Mouse (Mus musculus): Measurements from ENCODE around the gene Elmo1. TPM values are rescaled to one million over a fixed set of nuclear protein-coding genes. Genes with fewer than 3 reads are reported as not detected.

Elmo1 gene
- polyA plus RNA-seq, 1 experiment, result 0.40 TPM

DNA sequence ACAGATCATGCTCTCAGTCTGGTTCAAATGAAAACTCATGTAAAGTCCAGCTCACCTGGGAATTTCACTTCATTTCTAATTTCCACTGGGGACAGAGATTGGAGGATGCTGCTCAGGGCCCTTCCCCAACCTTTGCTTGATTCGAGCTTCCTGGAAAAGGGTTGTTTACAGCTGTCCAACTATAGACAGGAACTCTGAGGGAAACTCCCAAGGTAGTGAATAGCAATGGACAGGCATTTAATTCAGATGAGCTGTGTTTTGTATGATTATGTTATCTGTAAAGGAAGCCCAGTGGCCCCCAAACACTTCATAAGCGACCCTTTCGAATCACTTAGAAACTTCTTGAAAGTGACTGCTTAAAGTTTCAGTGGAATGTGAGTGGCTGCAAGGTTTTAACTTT is 10.0 kb downstream of the Elmo1 start:
- H3K27me3 ChIP-seq (ENCODE audit: control insufficient read depth, insufficient read depth, insufficient read length), result no peaks in the 10 kb centered on the region
- H3K4me2 ChIP-seq (ENCODE audit: low read depth), result no peak overlapping the region
- H3K79me2 ChIP-seq (ENCODE audit: control insufficient read depth, insufficient read depth), result no peaks in the 10 kb centered on the region
- no peaks in the 10 kb centered on the region for H3K36me3 ChIP-seq (ENCODE audit: control insufficient read depth, insufficient read depth)
- no peak overlapping the region for H3K4me3 ChIP-seq
- no peak overlapping the region for H3ac ChIP-seq (ENCODE audit: control insufficient read depth, insufficient read length)
- TF ChIP-seq MAX (IDR thresholded peaks at IDR 0.05; ENCODE audit: low read depth) (no peak), MYOG (IDR thresholded peaks at IDR 0.05; ENCODE audit: control insufficient read depth in 1 of 3, insufficient read depth in 1 of 3, insufficient read length in 2 of 3, low read depth in 2 of 3) (no peak), POLR2AphosphoS2 (IDR thresholded peaks at IDR 0.05; ENCODE audit: insufficient read length, low read depth) (no peak), REST (IDR thresholded peaks at IDR 0.05; ENCODE audit: insufficient read depth, insufficient read length) (no peak), MYOD1 (IDR thresholded peaks at IDR 0.05; ENCODE audit: control insufficient read depth in 1 of 3, insufficient read length in 2 of 3, low read depth in 2 of 3) (no peak), TCF3 (IDR thresholded peaks at IDR 0.05; ENCODE audit: insufficient read length, low read depth) (no peak), USF1 (IDR thresholded peaks at IDR 0.05; ENCODE audit: low read depth) (no peak)

DNA sequence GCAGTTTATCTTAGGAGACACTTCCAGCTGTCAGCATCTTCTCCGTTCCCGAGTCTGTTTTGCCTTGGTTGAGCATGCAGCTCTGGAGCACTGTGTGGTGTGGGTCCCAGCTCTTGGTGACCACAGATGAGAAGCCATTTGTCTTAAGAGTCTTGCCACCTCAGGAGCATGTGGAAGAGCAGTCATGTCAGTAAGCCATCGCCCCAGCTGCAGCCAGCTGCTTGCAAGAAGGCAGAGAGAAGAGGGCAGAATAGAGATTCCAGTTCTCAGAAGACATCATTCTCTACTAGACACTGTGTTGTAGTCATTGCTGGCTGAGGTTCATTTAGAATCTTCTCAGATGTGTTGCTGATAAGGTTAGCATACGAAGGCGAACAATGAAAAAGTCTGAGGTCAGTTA is 11.3 kb downstream of the Elmo1 start:
- Histone ChIP-seq H3ac (ENCODE audit: control insufficient read depth, insufficient read length) (no peak overlapping the region), H3K27me3 (ENCODE audit: control insufficient read depth, insufficient read depth, insufficient read length) (no peaks in the 10 kb centered on the region), H3K4me3 (no peak overlapping the region), H3K4me2 (ENCODE audit: low read depth) (no peak overlapping the region), H3K36me3 (ENCODE audit: control insufficient read depth, insufficient read depth) (no peaks in the 10 kb centered on the region), H3K79me2 (ENCODE audit: control insufficient read depth, insufficient read depth) (no peaks in the 10 kb centered on the region)
- TF ChIP-seq SRF (IDR thresholded peaks at IDR 0.05; ENCODE audit: control insufficient read depth, insufficient read length, low read depth) (no peak), USF1 (IDR thresholded peaks at IDR 0.05; ENCODE audit: low read depth) (no peak), MYOD1 (IDR thresholded peaks at IDR 0.05; ENCODE audit: control insufficient read depth in 1 of 3, insufficient read length in 2 of 3, low read depth in 2 of 3) (no peak), TCF12 (IDR thresholded peaks at IDR 0.05; ENCODE audit: insufficient read depth, poor library complexity, severe bottlenecking) (no peak), TCF3 (IDR thresholded peaks at IDR 0.05; ENCODE audit: insufficient read length, low read depth) (no peak), POLR2A (IDR thresholded peaks at IDR 0.05; ENCODE audit: insufficient read length, low read depth) (no peak), E2F4 (IDR thresholded peaks at IDR 0.05; ENCODE audit: insufficient read depth) (no peak), MYOG (IDR thresholded peaks at IDR 0.05; ENCODE audit: control insufficient read depth in 1 of 3, insufficient read depth in 1 of 3, insufficient read length in 2 of 3, low read depth in 2 of 3) (no peak), POLR2AphosphoS2 (IDR thresholded peaks at IDR 0.05; ENCODE audit: insufficient read length, low read depth) (no peak), CEBPB (IDR thresholded peaks at IDR 0.05; ENCODE audit: insufficient read depth, poor library complexity, severe bottlenecking) (no peak), MAX (IDR thresholded peaks at IDR 0.05; ENCODE audit: low read depth) (no peak), REST (IDR thresholded peaks at IDR 0.05; ENCODE audit: insufficient read depth, insufficient read length) (no peak)

- H3K79me2 ChIP-seq (ENCODE audit: control insufficient read depth, insufficient read depth), result no peaks in the 10 kb centered on the region
Observed at GRCm38 (mm10) chr13:20104791-20105190, 14.4 kb downstream of the Elmo1 start.

DNA sequence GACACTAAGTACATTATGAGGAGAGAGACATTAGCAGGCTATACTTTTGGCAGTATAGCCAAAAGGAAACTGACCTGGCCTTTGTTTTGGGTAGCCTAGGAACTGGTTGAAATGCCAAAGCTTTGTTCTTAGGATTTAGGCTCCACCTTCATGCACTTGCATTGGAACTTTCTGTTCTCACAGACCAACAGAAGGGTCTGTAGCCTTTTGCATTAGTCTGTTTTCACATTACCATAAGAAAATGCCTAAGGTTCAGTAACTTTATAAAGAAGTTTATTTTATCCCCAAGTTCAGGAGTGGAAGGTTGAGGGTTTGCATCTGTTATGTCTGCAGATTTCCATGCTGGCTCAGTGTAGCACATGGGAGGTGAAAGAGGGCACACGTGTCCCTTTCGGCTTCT is 15.6 kb downstream of the Elmo1 start:
- Histone ChIP-seq H3K4me3 (no peak overlapping the region), H3K4me2 (ENCODE audit: low read depth) (no peak overlapping the region), H3K27me3 (ENCODE audit: control insufficient read depth, insufficient read depth, insufficient read length) (no peaks in the 10 kb centered on the region), H3ac (ENCODE audit: control insufficient read depth, insufficient read length) (no peak overlapping the region), H3K36me3 (ENCODE audit: control insufficient read depth, insufficient read depth) (no peaks in the 10 kb centered on the region), H3K79me2 (ENCODE audit: control insufficient read depth, insufficient read depth) (no peaks in the 10 kb centered on the region)
- no peak for TF ChIP-seq CEBPB (IDR thresholded peaks at IDR 0.05; ENCODE audit: insufficient read depth, poor library complexity, severe bottlenecking)
- TF ChIP-seq USF1 (IDR thresholded peaks at IDR 0.05; ENCODE audit: low read depth), result no peak
- TF ChIP-seq TCF3 (IDR thresholded peaks at IDR 0.05; ENCODE audit: insufficient read length, low read depth), result no peak
- no peak for TF ChIP-seq MYOD1 (IDR thresholded peaks at IDR 0.05; ENCODE audit: control insufficient read depth in 1 of 3, insufficient read length in 2 of 3, low read depth in 2 of 3)
- no peak for TF ChIP-seq MAX (IDR thresholded peaks at IDR 0.05; ENCODE audit: low read depth)
- TF ChIP-seq E2F4 (IDR thresholded peaks at IDR 0.05; ENCODE audit: insufficient read depth), result no peak
- TF ChIP-seq SRF (IDR thresholded peaks at IDR 0.05; ENCODE audit: control insufficient read depth, insufficient read length, low read depth), result no peak
- no peak for TF ChIP-seq TCF12 (IDR thresholded peaks at IDR 0.05; ENCODE audit: insufficient read depth, poor library complexity, severe bottlenecking)
- TF ChIP-seq REST (IDR thresholded peaks at IDR 0.05; ENCODE audit: insufficient read depth, insufficient read length), result no peak
- no peak for TF ChIP-seq POLR2AphosphoS2 (IDR thresholded peaks at IDR 0.05; ENCODE audit: insufficient read length, low read depth)
- no peak for TF ChIP-seq MYOG (IDR thresholded peaks at IDR 0.05; ENCODE audit: control insufficient read depth in 1 of 3, insufficient read depth in 1 of 3, insufficient read length in 2 of 3, low read depth in 2 of 3)
- TF ChIP-seq POLR2A (IDR thresholded peaks at IDR 0.05; ENCODE audit: insufficient read length, low read depth), result no peak

More at GRCm38 (mm10) chr13:20104791-20105190, 14.4 kb downstream of the Elmo1 start:
- Histone ChIP-seq H3K27me3 (ENCODE audit: control insufficient read depth, insufficient read depth, insufficient read length) (no peaks in the 10 kb centered on the region), H3K36me3 (ENCODE audit: control insufficient read depth, insufficient read depth) (no peaks in the 10 kb centered on the region), H3K4me2 (ENCODE audit: low read depth) (no peak overlapping the region), H3K4me3 (no peak overlapping the region), H3ac (ENCODE audit: control insufficient read depth, insufficient read length) (no peak overlapping the region)
- TF ChIP-seq POLR2A (IDR thresholded peaks at IDR 0.05; ENCODE audit: insufficient read length, low read depth) (no peak), POLR2AphosphoS2 (IDR thresholded peaks at IDR 0.05; ENCODE audit: insufficient read length, low read depth) (no peak), CEBPB (IDR thresholded peaks at IDR 0.05; ENCODE audit: insufficient read depth, poor library complexity, severe bottlenecking) (no peak), REST (IDR thresholded peaks at IDR 0.05; ENCODE audit: insufficient read depth, insufficient read length) (no peak), MYOG (IDR thresholded peaks at IDR 0.05; ENCODE audit: control insufficient read depth in 1 of 3, insufficient read depth in 1 of 3, insufficient read length in 2 of 3, low read depth in 2 of 3) (no peak), MAX (IDR thresholded peaks at IDR 0.05; ENCODE audit: low read depth) (no peak), USF1 (IDR thresholded peaks at IDR 0.05; ENCODE audit: low read depth) (no peak), TCF3 (IDR thresholded peaks at IDR 0.05; ENCODE audit: insufficient read length, low read depth) (no peak), E2F4 (IDR thresholded peaks at IDR 0.05; ENCODE audit: insufficient read depth) (no peak), SRF (IDR thresholded peaks at IDR 0.05; ENCODE audit: control insufficient read depth, insufficient read length, low read depth) (no peak), TCF12 (IDR thresholded peaks at IDR 0.05; ENCODE audit: insufficient read depth, poor library complexity, severe bottlenecking) (no peak), MYOD1 (IDR thresholded peaks at IDR 0.05; ENCODE audit: control insufficient read depth in 1 of 3, insufficient read length in 2 of 3, low read depth in 2 of 3) (no peak)
